Mouse (Mus musculus) hindbrain, embryonic 13.5 days (tissue): ENCODE data around the gene Aff2. TPM values are rescaled to one million over a fixed set of nuclear protein-coding genes. Genes with fewer than 3 reads are reported as not detected.

Experiments used
- ATAC-seq: fragments of 200-750 bp; cut with Nextera tagmentation; 2 replicates; pipeline ENCODE4 v1.8.0; 2017; ENCODE audit warnings: moderate TSS enrichment; ENCODE audit not compliant: low FRiP score
- H3K27ac ChIP-seq: fragments of 300-500 bp; sonication (generic); 2 replicates; pipeline ENCODE4 v1.5.1; 2015; ENCODE audit warnings: inconsistent platforms, mild to moderate bottlenecking, moderate library complexity
- H3K27me3 ChIP-seq: fragments of 300-500 bp; sonication (generic); 2 replicates; pipeline ENCODE4 v1.6.1; 2015; ENCODE audit warnings: mild to moderate bottlenecking, inconsistent platforms
- H3K36me3 ChIP-seq: fragments of 300-500 bp; sonication (generic); 2 replicates; pipeline ENCODE4 v1.6.1; 2015; ENCODE audit warnings: mild to moderate bottlenecking, inconsistent platforms
- H3K4me1 ChIP-seq: fragments of 300-500 bp; sonication (generic); replicated peaks from 2 replicates; pipeline ENCODE4 v1.6.1; 2015; ENCODE audit warnings: inconsistent platforms
- H3K4me2 ChIP-seq: fragments of 300-500 bp; sonication (generic); 2 replicates; pipeline ENCODE4 v1.6.1; 2015; ENCODE audit warnings: inconsistent platforms, mild to moderate bottlenecking, moderate library complexity
- H3K4me3 ChIP-seq: fragments of 300-500 bp; sonication (generic); 2 replicates; pipeline ENCODE4 v1.5.1; 2015; ENCODE audit warnings: mild to moderate bottlenecking, inconsistent platforms
- H3K9ac ChIP-seq: fragments of 300-500 bp; sonication (generic); 2 replicates; pipeline ENCODE4 v1.6.1; 2015; ENCODE audit warnings: mild to moderate bottlenecking, inconsistent platforms
- H3K9me3 ChIP-seq: fragments of 300-500 bp; sonication (generic); 2 replicates; pipeline ENCODE4 v1.6.1; 2016; ENCODE audit warnings: inconsistent platforms
- WGBS: fragments of 180-500 bp; shearing (Covaris S2); methylation state at CpG from one replicate; pipeline ENCODE4 v1.1.7; 2015; 5-methylcytosine and 5-hydroxymethylcytosine counted together
- polyA plus RNA-seq: library from polyadenylated mRNA; unstranded; fragments of >200 nt; fragmentation: Nextera tagmentation; extraction: Ambion mirVana; gene quantifications from 2 replicates; pipeline ENCODE4 v1.2.1, GENCODE M21; 2015

Aff2 gene
- polyA plus RNA-seq: 15.2 and 17.8 TPM in 2 replicates

GRCm38 (mm10) chrX:69360238-69361054, at the start of gene Aff2:
TSS of gene Aff2 (plus strand) at chrX:69360294.
- peaks cover 4% of the 10 kb centered on the region; the same call in 1 of the 2 replicates for H3K4me1 ChIP-seq
- H3K27me3 ChIP-seq: no peaks in the 10 kb centered on the region
- peak within 1 kb of the TSS; percentile 62 for H3K4me3 ChIP-seq
- 12% methylated on average over 58 of the region's 79 CpGs for WGBS
- H3K27ac ChIP-seq: peak within 1 kb of the TSS; percentile 88
- H3K4me2 ChIP-seq: peak within 1 kb of the TSS; percentile 64
- no peaks in the 10 kb centered on the region for H3K9me3 ChIP-seq
- peak within 1 kb of the TSS; percentile 82 for H3K9ac ChIP-seq
- H3K36me3 ChIP-seq: no peaks in the 10 kb centered on the region
- peak; percentile 97 for ATAC-seq

GRCm38 (mm10) chrX:69337296-69337695, 22.8 kb upstream of the Aff2 start:
- Histone ChIP-seq H3K27ac (no peak overlapping the region), H3K36me3 (no peaks in the 10 kb centered on the region), H3K4me3 (no peak overlapping the region), H3K4me2 (no peak overlapping the region), H3K4me1 (no peaks in the 10 kb centered on the region), H3K9ac (no peak overlapping the region), H3K27me3 (no peaks in the 10 kb centered on the region), H3K9me3 (no peaks in the 10 kb centered on the region)
- no peak for ATAC-seq

- H3K27ac ChIP-seq: no peak overlapping the region
- H3K36me3 ChIP-seq: no peaks in the 10 kb centered on the region
- no peak overlapping the region for H3K4me3 ChIP-seq
- no peak overlapping the region for H3K4me2 ChIP-seq
- no peak for ATAC-seq
- H3K9ac ChIP-seq: no peak overlapping the region
- no peaks in the 10 kb centered on the region for H3K27me3 ChIP-seq
- no peaks in the 10 kb centered on the region for H3K9me3 ChIP-seq
- 89% methylated on average over 2 of the region's 2 CpGs for WGBS
- H3K4me1 ChIP-seq: no peaks in the 10 kb centered on the region
These were observed 4.5 kb upstream of the Aff2 start for GRCm38 (mm10) chrX:69355621-69356020.

GRCm38 (mm10) chrX:69359360-69359759, 734 bp upstream of the Aff2 start:
- 29% methylated on average over 5 of the region's 5 CpGs for WGBS
- no peak for ATAC-seq
- Histone ChIP-seq H3K27ac (no peak overlapping the region), H3K27me3 (no peaks in the 10 kb centered on the region), H3K4me2 (peak overlapping the region; percentile 64), H3K36me3 (no peaks in the 10 kb centered on the region), H3K9me3 (no peaks in the 10 kb centered on the region), H3K9ac (no peak overlapping the region; the same call in 1 of the 2 replicates), H3K4me3 (peak overlapping the region; percentile 62), H3K4me1 (peaks cover 4% of the 10 kb centered on the region; the same call in 1 of the 2 replicates)

GRCm38 (mm10) chrX:69359885-69360237, 233 bp upstream of the Aff2 start:
- Histone ChIP-seq H3K4me2 (peak overlapping the region; percentile 64), H3K36me3 (no peaks in the 10 kb centered on the region), H3K4me3 (peak overlapping the region; percentile 62), H3K9ac (peak overlapping the region; percentile 82), H3K4me1 (peaks cover 4% of the 10 kb centered on the region; the same call in 1 of the 2 replicates), H3K27ac (peak overlapping the region; percentile 88; the same call in 1 of the 2 replicates), H3K9me3 (no peaks in the 10 kb centered on the region), H3K27me3 (no peaks in the 10 kb centered on the region)
- peak; percentile 84 for ATAC-seq
- 16% methylated on average over 4 of the region's 4 CpGs for WGBS

GRCm38 (mm10) chrX:69361055-69361558, 1.0 kb downstream of the Aff2 start:
- Histone ChIP-seq H3K36me3 (no peaks in the 10 kb centered on the region), H3K27me3 (no peaks in the 10 kb centered on the region), H3K4me3 (peak overlapping the region; percentile 62), H3K4me2 (peak overlapping the region; percentile 64), H3K9ac (peak overlapping the region; percentile 82), H3K27ac (peak overlapping the region; percentile 88), H3K4me1 (peaks cover 4% of the 10 kb centered on the region; the same call in 1 of the 2 replicates), H3K9me3 (no peaks in the 10 kb centered on the region)
- WGBS: 12% methylated on average over 10 of the region's 10 CpGs
- ATAC-seq: no peak

- Histone ChIP-seq H3K27ac (no peak overlapping the region), H3K9me3 (no peaks in the 10 kb centered on the region), H3K4me2 (peak overlapping the region; percentile 17), H3K9ac (no peak overlapping the region), H3K27me3 (no peaks in the 10 kb centered on the region), H3K4me3 (no peak overlapping the region), H3K36me3 (no peaks in the 10 kb centered on the region), H3K4me1 (peaks cover 4% of the 10 kb centered on the region; the same call in 1 of the 2 replicates)
- ATAC-seq: no peak
- WGBS: 5% methylated on average over 2 of the region's 2 CpGs
These were observed 4.1 kb downstream of the Aff2 start for GRCm38 (mm10) chrX:69364198-69364597.

GRCm38 (mm10) chrX:69373341-69373740, 13.2 kb downstream of the Aff2 start:
- no peak for ATAC-seq
- Histone ChIP-seq H3K4me2 (no peak overlapping the region), H3K27me3 (no peaks in the 10 kb centered on the region), H3K4me1 (no peaks in the 10 kb centered on the region), H3K36me3 (no peaks in the 10 kb centered on the region), H3K4me3 (no peak overlapping the region), H3K27ac (no peak overlapping the region), H3K9me3 (no peaks in the 10 kb centered on the region), H3K9ac (no peak overlapping the region)
- 74% methylated on average over 2 of the region's 2 CpGs for WGBS

- no peak overlapping the region for H3K4me3 ChIP-seq
- no peak for ATAC-seq
- no peaks in the 10 kb centered on the region for H3K27me3 ChIP-seq
- 49% methylated on average over 1 of the region's 1 CpGs for WGBS
- H3K4me2 ChIP-seq: no peak overlapping the region
- no peak overlapping the region for H3K27ac ChIP-seq
- no peaks in the 10 kb centered on the region for H3K9me3 ChIP-seq
- H3K36me3 ChIP-seq: no peaks in the 10 kb centered on the region
- H3K4me1 ChIP-seq: no peaks in the 10 kb centered on the region
- H3K9ac ChIP-seq: no peak overlapping the region
These were observed 29.6 kb downstream of the Aff2 start for GRCm38 (mm10) chrX:69389738-69390137.

- Histone ChIP-seq H3K27ac (no peak overlapping the region), H3K4me1 (no peaks in the 10 kb centered on the region), H3K27me3 (no peaks in the 10 kb centered on the region), H3K4me3 (no peak overlapping the region), H3K4me2 (no peak overlapping the region), H3K9ac (no peak overlapping the region), H3K36me3 (no peaks in the 10 kb centered on the region), H3K9me3 (no peaks in the 10 kb centered on the region)
- WGBS: 73% methylated on average over 1 of the region's 1 CpGs
- no peak for ATAC-seq
These were observed 54.9 kb downstream of the Aff2 start for GRCm38 (mm10) chrX:69415043-69415442.

- no peak overlapping the region for H3K27ac ChIP-seq
- no peaks in the 10 kb centered on the region for H3K27me3 ChIP-seq
- 51% methylated on average over 3 of the region's 3 CpGs for WGBS
- no peak overlapping the region for H3K4me3 ChIP-seq
- no peak overlapping the region for H3K4me2 ChIP-seq
- ATAC-seq: no peak
- no peaks in the 10 kb centered on the region for H3K36me3 ChIP-seq
- H3K4me1 ChIP-seq: peaks cover 4% of the 10 kb centered on the region; the same call in 1 of the 2 replicates
- no peak overlapping the region for H3K9ac ChIP-seq
- H3K9me3 ChIP-seq: no peaks in the 10 kb centered on the region
These were observed 78.3 kb downstream of the Aff2 start for GRCm38 (mm10) chrX:69438422-69438821.

GRCm38 (mm10) chrX:69441937-69442336, 81.8 kb downstream of the Aff2 start:
- no peak for ATAC-seq
- no peaks in the 10 kb centered on the region for H3K27me3 ChIP-seq
- H3K4me3 ChIP-seq: no peak overlapping the region
- H3K9ac ChIP-seq: no peak overlapping the region
- H3K4me1 ChIP-seq: peaks cover 4% of the 10 kb centered on the region; the same call in 1 of the 2 replicates
- no peaks in the 10 kb centered on the region for H3K36me3 ChIP-seq
- no peak overlapping the region for H3K27ac ChIP-seq
- no peaks in the 10 kb centered on the region for H3K9me3 ChIP-seq
- H3K4me2 ChIP-seq: no peak overlapping the region

- no peak overlapping the region for H3K4me3 ChIP-seq
- 76% methylated on average over 2 of the region's 2 CpGs for WGBS
- no peak for ATAC-seq
These were observed 100.8 kb downstream of the Aff2 start for GRCm38 (mm10) chrX:69460896-69461295.

More at GRCm38 (mm10) chrX:69460896-69461295, 100.8 kb downstream of the Aff2 start:
- no peak overlapping the region for H3K9ac ChIP-seq
- H3K4me2 ChIP-seq: no peak overlapping the region
- no peaks in the 10 kb centered on the region for H3K27me3 ChIP-seq
- no peaks in the 10 kb centered on the region for H3K36me3 ChIP-seq
- H3K9me3 ChIP-seq: no peaks in the 10 kb centered on the region
- no peaks in the 10 kb centered on the region for H3K4me1 ChIP-seq
- H3K27ac ChIP-seq: no peak overlapping the region
